Mouse (Mus musculus): ENCODE results near the gene Slc13a1. TPM values are rescaled to one million over a fixed set of nuclear protein-coding genes. Genes with fewer than 3 reads are reported as not detected.

Slc13a1 gene
- total RNA-seq, 2 experiments from 2014 or later, result not detected

DNA sequence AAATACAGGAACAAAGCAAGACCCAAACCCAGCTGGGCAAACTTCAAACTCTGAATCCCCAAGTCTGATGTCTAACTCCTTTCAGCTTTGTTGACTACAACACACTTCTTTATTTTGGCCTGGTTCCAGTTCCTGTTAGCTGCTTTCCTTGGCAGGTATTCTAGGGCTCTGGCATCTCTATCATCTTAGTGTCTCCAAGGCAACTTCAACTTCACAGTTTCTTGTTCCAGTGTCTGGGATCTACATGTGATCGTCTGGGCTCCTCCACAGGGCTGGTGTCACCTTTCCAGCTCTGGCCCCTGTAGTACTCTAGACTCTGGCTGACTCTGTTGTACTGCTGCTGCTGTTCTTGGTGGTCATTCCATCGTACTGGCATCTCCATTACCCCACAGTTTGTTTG, 91.8 kb downstream of the Slc13a1 start:
- DNase-seq, result no peak

DNA sequence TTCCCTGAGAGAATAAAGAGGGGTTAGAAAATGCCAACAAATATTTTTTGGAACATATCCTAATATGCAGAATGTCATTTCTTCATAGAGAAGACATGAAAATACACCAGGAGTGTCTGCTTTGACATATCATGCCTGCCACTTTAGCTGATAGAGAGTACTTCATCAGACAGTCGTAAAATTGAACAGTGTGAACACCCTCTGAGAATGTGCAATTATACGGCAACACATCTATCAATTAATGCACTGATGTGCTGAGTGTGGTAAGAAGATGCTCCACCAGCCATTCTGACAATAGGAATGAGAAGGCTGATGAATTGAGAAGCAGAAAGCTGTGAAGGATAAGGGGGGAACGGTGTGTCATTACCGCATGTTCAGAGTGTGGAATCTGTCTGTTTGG, 95.1 kb downstream of the Slc13a1 start:
- DNase-seq, result no peak

DNA sequence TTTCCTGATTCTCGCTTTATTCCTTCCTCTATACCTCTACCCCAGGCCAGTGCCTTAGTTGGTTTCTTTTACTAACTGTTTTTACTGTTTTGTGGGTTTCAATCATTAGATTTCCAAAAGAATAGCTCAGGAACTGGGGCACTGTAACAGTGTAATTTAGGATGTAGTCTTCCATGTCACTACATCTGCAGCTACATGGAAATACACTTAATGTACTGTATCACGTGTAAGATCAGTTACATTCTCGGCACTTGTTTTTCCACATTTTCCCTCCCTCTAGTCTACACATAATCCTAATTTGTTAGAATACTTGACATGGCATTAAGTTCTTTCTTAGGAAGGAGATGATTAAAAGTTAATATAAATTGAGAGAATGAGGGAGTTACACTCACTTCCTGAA, 108.1 kb downstream of the Slc13a1 start:
- no peak for DNase-seq

DNA sequence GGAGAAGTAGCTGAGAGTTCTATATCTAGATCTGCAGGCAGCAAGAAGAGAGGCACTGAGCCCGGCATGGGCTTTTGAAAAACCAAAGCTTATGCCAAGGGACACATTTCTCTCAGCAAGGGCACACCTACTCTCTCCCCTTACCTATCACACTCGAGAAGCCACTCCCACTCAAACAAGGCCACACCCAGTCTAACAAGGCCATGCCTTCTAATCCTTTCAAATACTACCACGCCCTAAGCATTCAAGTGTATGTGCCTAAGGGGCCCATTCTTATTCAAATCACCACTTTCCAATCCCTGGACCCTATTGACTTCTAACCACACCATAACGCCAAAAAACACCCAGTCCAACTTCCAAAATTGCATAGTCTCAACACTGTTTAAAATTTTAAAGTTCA, 112.8 kb downstream of the Slc13a1 start:
- no peak for DNase-seq

DNA sequence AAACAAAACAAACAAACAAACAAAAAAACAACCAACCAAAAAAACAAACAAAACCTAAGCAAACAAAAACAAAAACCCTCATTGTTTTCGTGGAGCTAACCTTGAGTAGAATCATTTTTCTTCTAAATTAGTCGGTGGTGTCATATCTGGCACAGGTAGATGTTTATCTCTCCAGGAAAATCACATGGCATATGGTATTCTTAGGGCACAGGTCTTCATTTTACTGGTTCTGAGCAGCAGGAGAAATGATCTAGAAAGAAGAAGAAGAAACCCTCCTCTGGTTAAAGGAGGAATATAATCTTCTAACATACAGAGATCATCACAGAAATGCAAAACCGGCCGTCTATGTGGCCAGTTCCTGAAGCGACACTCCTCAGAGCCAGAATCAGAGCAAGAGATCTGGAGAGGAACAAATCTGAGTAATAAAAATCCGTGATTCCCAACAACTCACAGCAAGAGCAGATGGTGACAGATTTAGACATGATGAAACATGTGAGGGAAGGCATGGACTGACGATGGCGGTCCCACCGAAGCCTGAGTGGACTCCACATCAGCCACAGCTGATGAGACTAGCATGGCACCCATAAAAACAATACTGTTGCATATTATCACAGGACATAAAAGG, 113.7 kb downstream of the Slc13a1 start:
- no peak for DNase-seq

DNA sequence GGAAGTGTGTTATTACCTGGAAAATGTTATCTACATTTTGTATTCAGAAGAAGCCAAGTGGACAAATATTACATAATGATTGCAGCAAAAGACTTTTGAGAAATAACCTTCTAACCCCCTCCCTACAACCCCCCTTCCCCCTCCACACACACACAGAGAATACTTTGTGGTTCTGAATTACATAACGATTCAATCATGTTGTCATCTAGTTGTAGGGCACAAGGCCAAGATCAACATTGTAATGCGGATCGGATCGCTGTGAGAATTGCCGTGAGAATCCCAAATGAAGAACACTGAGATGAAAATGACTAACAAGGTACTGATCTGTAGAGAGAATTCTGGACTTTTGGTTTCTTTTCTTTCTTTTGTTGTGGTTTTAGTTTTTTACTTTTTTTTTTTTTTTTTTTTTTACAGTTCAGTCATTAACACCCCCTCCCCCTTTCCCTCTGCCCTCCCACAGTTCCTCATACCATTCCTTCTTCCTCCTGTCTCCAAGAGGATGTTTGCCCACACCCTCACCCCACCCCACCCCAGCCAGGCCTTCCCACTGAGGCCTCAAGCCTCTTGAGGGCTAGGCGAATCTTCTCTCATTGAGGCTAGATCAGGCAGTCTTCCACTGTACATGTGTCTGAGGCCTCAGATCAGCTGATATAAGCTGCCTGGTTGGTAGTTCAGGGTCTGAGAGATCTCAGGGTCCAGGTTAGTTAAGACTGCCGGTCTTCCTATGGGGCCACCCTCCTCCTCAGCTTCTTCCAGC, 120.7 kb downstream of the Slc13a1 start:
- DNase-seq, result no peak

DNA sequence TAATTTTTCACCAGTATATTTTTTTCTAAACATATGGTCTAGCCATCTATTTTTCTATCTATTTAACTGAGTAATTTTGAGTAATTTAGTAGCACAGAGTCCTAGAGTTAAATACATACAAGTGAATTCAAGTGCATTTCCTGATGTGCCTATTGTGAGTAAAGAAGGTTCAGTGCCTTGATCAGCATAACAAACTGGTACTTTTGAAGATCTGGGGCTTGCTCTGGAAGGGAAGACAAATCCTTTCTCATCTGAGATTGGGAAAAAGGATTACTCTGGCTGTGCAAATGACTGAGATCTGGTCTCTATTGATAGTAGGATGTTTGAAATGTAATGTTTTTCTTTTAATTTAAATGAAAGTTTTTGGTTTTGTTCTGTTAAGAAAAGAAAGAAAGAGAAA, 124.4 kb downstream of the Slc13a1 start:
- DNase-seq, result no peak

Small RNA genes within 50 kb of the gene (microRNA-seq; reads per million reads assigned to microRNA genes)
- 0 reads per million in 2 experiments for gene Gm26386

Other genes starting within 250 kb of the Slc13a1 start
- not detected for gene Tas2r118, start 198.0 kb downstream of the Slc13a1 start, total RNA-seq (2021)

Data from gastrocnemius, postnatal 10 days (tissue).